Mouse (Mus musculus) liver, embryonic 15.5 days (tissue): ENCODE results near the gene Obsl1. TPM values are rescaled to one million over a fixed set of nuclear protein-coding genes. Genes with fewer than 3 reads are reported as not detected.
A peak's percentile ranks its signal among the peaks of the same experiment; 100 is the strongest.

Experiments
- ATAC-seq: fragments of 200-750 bp; cut with Nextera tagmentation; 2 replicates; pipeline ENCODE4 v1.8.0; 2017; ENCODE audit warnings: moderate number of reproducible peaks, mild to moderate bottlenecking, moderate library complexity; ENCODE audit not compliant: insufficient read depth
- H3K27ac ChIP-seq: fragments of 300-500 bp; sonication (generic); replicated peaks from 2 replicates; pipeline ENCODE4 v1.5.1; 2015; ENCODE audit warnings: mild to moderate bottlenecking, inconsistent platforms
- H3K27me3 ChIP-seq: fragments of 300-500 bp; sonication (generic); 2 replicates; pipeline ENCODE4 v1.6.1; 2015; ENCODE audit warnings: mild to moderate bottlenecking, inconsistent platforms
- H3K36me3 ChIP-seq: fragments of 300-500 bp; sonication (generic); replicated peaks from 2 replicates; pipeline ENCODE4 v1.6.1; 2015; ENCODE audit warnings: moderate library complexity, mild to moderate bottlenecking, inconsistent platforms
- H3K4me1 ChIP-seq: fragments of 300-500 bp; sonication (generic); replicated peaks from 2 replicates; pipeline ENCODE4 v1.6.1; 2015; ENCODE audit warnings: inconsistent platforms
- H3K4me2 ChIP-seq: fragments of 300-500 bp; sonication (generic); 2 replicates; pipeline ENCODE4 v1.6.1; 2015; ENCODE audit warnings: moderate library complexity, mild to moderate bottlenecking, inconsistent platforms
- H3K4me3 ChIP-seq: fragments of 300-500 bp; sonication (generic); replicated peaks from 2 replicates; pipeline ENCODE4 v1.5.1; 2015; ENCODE audit warnings: mild to moderate bottlenecking, inconsistent platforms
- H3K9ac ChIP-seq: fragments of 300-500 bp; sonication (generic); 2 replicates; pipeline ENCODE4 v1.6.1; 2015; ENCODE audit warnings: moderate library complexity, mild to moderate bottlenecking, inconsistent platforms
- H3K9me3 ChIP-seq: fragments of 300-500 bp; sonication (generic); replicated peaks from 2 replicates; pipeline ENCODE4 v1.6.1; 2016; ENCODE audit warnings: inconsistent platforms
- WGBS: fragments of 180-500 bp; shearing (Covaris S2); methylation state at CpG from one replicate; pipeline ENCODE4 v1.1.7; 2015; ENCODE audit warnings: mixed read lengths; ENCODE audit not compliant: insufficient replicate concordance; 5-methylcytosine and 5-hydroxymethylcytosine counted together
- polyA plus RNA-seq: library from polyadenylated mRNA; unstranded; fragments of >200 nt; fragmentation: Nextera tagmentation; extraction: Ambion mirVana; gene quantifications from 2 replicates; pipeline ENCODE4 v1.2.1, GENCODE M21; 2015

Obsl1 gene
- polyA plus RNA-seq, result 7.3 and 9.4 TPM in 2 replicates

GRCm38 (mm10) chr1:75505956-75506831 is at the start of gene Obsl1:
Obsl1 (minus strand) TSS chr1:75506452.
- Histone ChIP-seq H3K9ac (peak within 1 kb of the TSS; percentile 47), H3K27me3 (peaks cover 68% of the 10 kb centered on the region), H3K4me2 (peak within 1 kb of the TSS; percentile 63), H3K9me3 (no peaks in the 10 kb centered on the region), H3K36me3 (no peaks in the 10 kb centered on the region), H3K27ac (peak within 1 kb of the TSS; percentile 33; the same call in 1 of the 2 replicates), H3K4me1 (0 out of 2 replicates have a peak, but pooled peaks cover 10% of the 10 kb centered on the region), H3K4me3 (peak within 1 kb of the TSS; percentile 58)
- WGBS, result 2% methylated on average over 64 of the region's 65 CpGs
- peak; percentile 69 for ATAC-seq

- H3K27me3 ChIP-seq, result peaks cover 4% of the 10 kb centered on the region
Measured at GRCm38 (mm10) chr1:75555680-75556079, 49.4 kb upstream of the Obsl1 start.

GRCm38 (mm10) chr1:75550586-75550985 is 44.3 kb upstream of the Obsl1 start:
- 74% methylated on average over 15 of the region's 15 CpGs for WGBS
- ATAC-seq, result no peak

More at GRCm38 (mm10) chr1:75555680-75556079, 49.4 kb upstream of the Obsl1 start:
- H3K9me3 ChIP-seq, result no peaks in the 10 kb centered on the region
- 60% methylated on average over 7 of the region's 7 CpGs for WGBS
- H3K9ac ChIP-seq, result no peak overlapping the region
- ATAC-seq, result no peak
- H3K36me3 ChIP-seq, result no peaks in the 10 kb centered on the region
- H3K4me2 ChIP-seq, result no peak overlapping the region
- H3K4me1 ChIP-seq, result peaks cover 3% of the 10 kb centered on the region; the same call in 1 of the 2 replicates
- H3K27ac ChIP-seq, result no peak overlapping the region
- no peak overlapping the region for H3K4me3 ChIP-seq

GRCm38 (mm10) chr1:75549289-75550279 is 43.3 kb upstream of the Obsl1 start:
- no peak overlapping the region for H3K27ac ChIP-seq
- no peak for ATAC-seq
- peaks cover 45% of the 10 kb centered on the region for H3K27me3 ChIP-seq
- 59% methylated on average over 17 of the region's 17 CpGs for WGBS
- no peak overlapping the region for H3K4me2 ChIP-seq
- H3K4me1 ChIP-seq, result no peaks in the 10 kb centered on the region
- no peaks in the 10 kb centered on the region for H3K36me3 ChIP-seq
- no peaks in the 10 kb centered on the region for H3K9me3 ChIP-seq
- no peak overlapping the region for H3K4me3 ChIP-seq
- no peak overlapping the region for H3K9ac ChIP-seq

More at GRCm38 (mm10) chr1:75550586-75550985, 44.3 kb upstream of the Obsl1 start:
- Histone ChIP-seq H3K4me1 (no peaks in the 10 kb centered on the region), H3K27me3 (peaks cover 35% of the 10 kb centered on the region), H3K9me3 (no peaks in the 10 kb centered on the region), H3K9ac (no peak overlapping the region), H3K4me2 (no peak overlapping the region), H3K36me3 (no peaks in the 10 kb centered on the region), H3K27ac (no peak overlapping the region), H3K4me3 (no peak overlapping the region)

GRCm38 (mm10) chr1:75548871-75549270 is 42.6 kb upstream of the Obsl1 start:
- Histone ChIP-seq H3K36me3 (no peaks in the 10 kb centered on the region), H3K4me2 (no peak overlapping the region), H3K9me3 (no peaks in the 10 kb centered on the region), H3K9ac (no peak overlapping the region), H3K4me3 (no peak overlapping the region), H3K4me1 (no peaks in the 10 kb centered on the region), H3K27me3 (peaks cover 49% of the 10 kb centered on the region), H3K27ac (no peak overlapping the region)
- 72% methylated on average over 17 of the region's 17 CpGs for WGBS
- no peak for ATAC-seq

GRCm38 (mm10) chr1:75548083-75548482 is 41.8 kb upstream of the Obsl1 start:
- no peaks in the 10 kb centered on the region for H3K4me1 ChIP-seq
- no peak overlapping the region for H3K4me3 ChIP-seq
- H3K4me2 ChIP-seq, result no peak overlapping the region
- no peaks in the 10 kb centered on the region for H3K36me3 ChIP-seq
- ATAC-seq, result no peak
- no peak overlapping the region for H3K9ac ChIP-seq
- H3K27ac ChIP-seq, result no peak overlapping the region
- no peaks in the 10 kb centered on the region for H3K9me3 ChIP-seq
- WGBS, result 69% methylated on average over 3 of the region's 3 CpGs
- peaks cover 49% of the 10 kb centered on the region for H3K27me3 ChIP-seq

- no peaks in the 10 kb centered on the region for H3K9me3 ChIP-seq
- H3K36me3 ChIP-seq, result no peaks in the 10 kb centered on the region
- H3K9ac ChIP-seq, result no peak overlapping the region
- H3K27ac ChIP-seq, result no peak overlapping the region
- 73% methylated on average over 13 of the region's 13 CpGs for WGBS
- peaks cover 49% of the 10 kb centered on the region for H3K27me3 ChIP-seq
- H3K4me3 ChIP-seq, result no peak overlapping the region
- H3K4me2 ChIP-seq, result no peak overlapping the region
- no peak for ATAC-seq
- H3K4me1 ChIP-seq, result no peaks in the 10 kb centered on the region
Measured at GRCm38 (mm10) chr1:75547351-75547750, 41.1 kb upstream of the Obsl1 start.

- H3K4me1 ChIP-seq, result no peaks in the 10 kb centered on the region
- peak within 1 kb of the TSS; percentile 64 for H3K4me2 ChIP-seq
- peak; percentile 34; the same call in 1 of the 2 replicates for ATAC-seq
- H3K9ac ChIP-seq, result no peak within 1 kb of the TSS
- no peaks in the 10 kb centered on the region for H3K9me3 ChIP-seq
- no peak within 1 kb of the TSS for H3K27ac ChIP-seq
- under 1% methylated on average over 56 of the region's 64 CpGs for WGBS
- H3K36me3 ChIP-seq, result no peaks in the 10 kb centered on the region
- peak within 1 kb of the TSS; percentile 50 for H3K4me3 ChIP-seq
- H3K27me3 ChIP-seq, result peaks cover 49% of the 10 kb centered on the region
Measured at GRCm38 (mm10) chr1:75545965-75546956, 40.0 kb upstream of the Obsl1 start, which contains the start of gene Slc4a3. Slc4a3 (plus strand) TSS chr1:75546266.

GRCm38 (mm10) chr1:75544351-75544750 is 38.1 kb upstream of the Obsl1 start:
- no peak overlapping the region for H3K9ac ChIP-seq
- ATAC-seq, result no peak
- WGBS, result 61% methylated on average over 6 of the region's 6 CpGs
- H3K4me1 ChIP-seq, result no peaks in the 10 kb centered on the region
- no peak overlapping the region for H3K4me2 ChIP-seq
- no peaks in the 10 kb centered on the region for H3K36me3 ChIP-seq
- H3K27ac ChIP-seq, result no peak overlapping the region
- H3K27me3 ChIP-seq, result peaks cover 49% of the 10 kb centered on the region
- H3K9me3 ChIP-seq, result no peaks in the 10 kb centered on the region
- H3K4me3 ChIP-seq, result no peak overlapping the region

- H3K9ac ChIP-seq, result no peak overlapping the region
- WGBS, result 62% methylated on average over 7 of the region's 7 CpGs
- no peak for ATAC-seq
- H3K27me3 ChIP-seq, result peaks cover 23% of the 10 kb centered on the region
- no peak overlapping the region for H3K4me2 ChIP-seq
- no peak overlapping the region for H3K4me3 ChIP-seq
- H3K27ac ChIP-seq, result no peak overlapping the region
- H3K9me3 ChIP-seq, result no peaks in the 10 kb centered on the region
- no peaks in the 10 kb centered on the region for H3K4me1 ChIP-seq
- no peaks in the 10 kb centered on the region for H3K36me3 ChIP-seq
Measured at GRCm38 (mm10) chr1:75541496-75541895, 35.2 kb upstream of the Obsl1 start.
